ENCODE assay signal across 26 mouse cellular contexts in genomic region chr10:95689833-95690232, GRCm38 (mm10). TPM values are rescaled to one million over a fixed set of nuclear protein-coding genes. Genes with fewer than 3 reads are reported as not detected.
DNase-seq lines count a peak whose midpoint lies in the region; ATAC-seq and TF ChIP-seq lines count a peak whose summit lies in the region.
"Had no signal": no experiment of that assay in that cellular context is flagged by ENCODE, and none has a peak within 500 bp of the region (broad histone marks: within the 10 kb centered on the region; RNA-seq: fewer than 3 reads in every experiment).

No protein-coding gene starts in this region.

- no peak for TF ChIP-seq EP300 in CH12.LX (IDR thresholded peaks at IDR 0.05; ENCODE audit: low read length)

- H3K27ac ChIP-seq in intestine, embryonic 15.5 days: no peak overlapping the region
- H3K27ac ChIP-seq in intestine, embryonic 16.5 days (ENCODE audit: low read length): no peak overlapping the region
- no peak overlapping the region for H3K27ac ChIP-seq in CH12.LX (ENCODE audit: insufficient read depth, low read depth)
- H3K27ac ChIP-seq: embryonic facial prominence, embryonic 10.5 days; forebrain, embryonic 13.5 days; heart, embryonic 15.5 days; hindbrain, embryonic 10.5 days; midbrain, embryonic 12.5 days; neural tube, embryonic 13.5 days had no signal

- TF ChIP-seq CTCF in CH12.LX (conservative IDR thresholded peaks at IDR 0.05 in 1 of 2, IDR thresholded peaks at IDR 0.05 in 1 of 2; ENCODE audit: low read depth in 2 of 2, low read length in 2 of 2): no peak

- peak; percentile 67; the same call in 1 of the 2 replicates for ATAC-seq in intestine, embryonic 15.5 days
- no peak for ATAC-seq in intestine, embryonic 16.5 days
- peak; percentile 50 for ATAC-seq in granulocyte monocyte progenitor cell, adult 5-6 weeks (replicated peaks; ENCODE audit: poor library complexity, severe bottlenecking)
- ATAC-seq in megakaryocyte progenitor cell, adult 5-6 weeks (replicated peaks; ENCODE audit: poor library complexity): peak; percentile 58; the same call in 1 of the 2 replicates
- ATAC-seq in activated CD4-positive, CD25-positive, alpha-beta regulatory T cell, adult 4 months: no peak
- ATAC-seq: forebrain, embryonic 13.5 days; Patski had no signal

- H3K9ac ChIP-seq in intestine, embryonic 15.5 days: no peak overlapping the region
- H3K9ac ChIP-seq in intestine, embryonic 16.5 days (ENCODE audit: low read depth, low read length): no peak overlapping the region
- H3K9ac ChIP-seq in CH12.LX (ENCODE audit: insufficient read depth, low read depth): no peak overlapping the region
- H3K9ac ChIP-seq: forebrain, embryonic 13.5 days; heart, embryonic 15.5 days; midbrain, embryonic 12.5 days; neural tube, embryonic 13.5 days had no signal

- dilution Hi-C loops in CH12.LX (cut with MboI; ENCODE audit: extremely low pct_ligation_motif_present, extremely low pct_unique_long_range_greater_than_20kb, low sequenced_read_pairs): no loop called here

- peak; percentile 30 for DNase-seq in CH12.LX (ENCODE audit: extremely low read depth)
- DNase-seq in left cerebral cortex, postnatal 4 days: no peak
- no peak for DNase-seq in left cerebral cortex, postnatal 10 days (ENCODE audit: extremely low spot score in 1 of 2, low spot score in 2 of 2)
- DNase-seq: cerebellum, adult 11-12 months; kidney, postnatal 4 days; lung, postnatal 36 days; right cerebral cortex, postnatal 25 days; thymus, postnatal 25 days had no signal

- no peaks in the 10 kb centered on the region for H3K79me2 ChIP-seq in CH12.LX (replicated peaks; ENCODE audit: control insufficient read depth, extremely low read depth, insufficient read depth, poor library complexity, severe bottlenecking)

- H3K4me2 ChIP-seq in intestine, embryonic 15.5 days (replicated peaks): no peak overlapping the region
- no peak overlapping the region for H3K4me2 ChIP-seq in intestine, embryonic 16.5 days (ENCODE audit: low read depth, low read length)
- H3K4me2 ChIP-seq in CH12.LX (ENCODE audit: insufficient read depth, low read depth, poor library complexity, severe bottlenecking): no peak overlapping the region
- H3K4me2 ChIP-seq: forebrain, embryonic 13.5 days; heart, embryonic 15.5 days; midbrain, embryonic 12.5 days; neural tube, embryonic 13.5 days had no signal

- H3K36me3 ChIP-seq in intestine, embryonic 15.5 days: no peaks in the 10 kb centered on the region
- H3K36me3 ChIP-seq in intestine, embryonic 16.5 days (ENCODE audit: control insufficient read depth, insufficient read depth, low read length): no peaks in the 10 kb centered on the region
- H3K36me3 ChIP-seq in CH12.LX (replicated peaks in 1 of 2; ENCODE audit: control insufficient read depth in 1 of 2, insufficient read depth in 1 of 2, low read length in 1 of 2): peaks cover 0 to 4% of the 10 kb centered on the region in 2 experiments
- H3K36me3 ChIP-seq: embryonic facial prominence, embryonic 10.5 days; heart, embryonic 15.5 days; hindbrain, embryonic 10.5 days; midbrain, embryonic 12.5 days; neural tube, embryonic 13.5 days had no signal

- TF ChIP-seq POLR2A in CH12.LX (IDR thresholded peaks at IDR 0.05; ENCODE audit: low read depth, low read length): no peak

- 88% methylated on average over 1 of the region's 1 CpGs for WGBS in intestine, embryonic 15.5 days
- WGBS in intestine, embryonic 16.5 days: 75% methylated on average over 1 of the region's 1 CpGs

- no peaks in the 10 kb centered on the region for H3K9me3 ChIP-seq in intestine, embryonic 15.5 days
- no peaks in the 10 kb centered on the region for H3K9me3 ChIP-seq in intestine, embryonic 16.5 days (ENCODE audit: control insufficient read depth, low read length)
- no peaks in the 10 kb centered on the region for H3K9me3 ChIP-seq in CH12.LX (replicated peaks; ENCODE audit: low read length)
- H3K9me3 ChIP-seq: embryonic facial prominence, embryonic 10.5 days; forebrain, embryonic 13.5 days; heart, embryonic 15.5 days; hindbrain, embryonic 10.5 days; midbrain, embryonic 12.5 days; neural tube, embryonic 13.5 days had no signal

- H3K4me1 ChIP-seq in intestine, embryonic 15.5 days (replicated peaks): no peaks in the 10 kb centered on the region
- H3K4me1 ChIP-seq in intestine, embryonic 16.5 days (ENCODE audit: control insufficient read depth, insufficient read depth, low read length): no peaks in the 10 kb centered on the region
- H3K4me1 ChIP-seq in CH12.LX (ENCODE audit: control insufficient read depth in 1 of 2, insufficient read depth in 2 of 2): peaks cover 0 to 3% of the 10 kb centered on the region in 2 experiments; a peak in 1 of 4 replicates

- no peak for TF ChIP-seq RAD21 in CH12.LX (IDR thresholded peaks at IDR 0.05; ENCODE audit: low read depth, low read length)

- in situ Hi-C loops in CH12.LX (cut with MboI; ENCODE audit: low pct_ligation_motif_present, low pct_unique_long_range_greater_than_20kb, low sequenced_read_pairs): no loop called here

- intact Hi-C loops in left cerebral cortex, postnatal 4 days (cut with DNase I): no loop called here
- intact Hi-C loops in left cerebral cortex, postnatal 10 days (cut with DNase I): no loop called here

- H3K27me3 ChIP-seq in intestine, embryonic 15.5 days (replicated peaks): no peaks in the 10 kb centered on the region
- no peaks in the 10 kb centered on the region for H3K27me3 ChIP-seq in intestine, embryonic 16.5 days (replicated peaks; ENCODE audit: control insufficient read depth, insufficient read depth, low read length)
- no peaks in the 10 kb centered on the region for H3K27me3 ChIP-seq in CH12.LX (replicated peaks)
- H3K27me3 ChIP-seq: forebrain, embryonic 13.5 days; heart, embryonic 15.5 days; midbrain, embryonic 12.5 days; neural tube, embryonic 13.5 days; Patski had no signal

- no peak overlapping the region for H3K4me3 ChIP-seq in intestine, embryonic 15.5 days (replicated peaks)
- no peak overlapping the region for H3K4me3 ChIP-seq in intestine, embryonic 16.5 days (ENCODE audit: low read length)
- no peak overlapping the region for H3K4me3 ChIP-seq in CH12.LX (replicated peaks in 1 of 3; ENCODE audit: low read depth in 2 of 3, low read length in 2 of 3, poor library complexity in 1 of 3)
- H3K4me3 ChIP-seq: embryonic facial prominence, embryonic 10.5 days; forebrain, embryonic 13.5 days; heart, embryonic 15.5 days; hindbrain, embryonic 10.5 days; midbrain, embryonic 12.5 days; neural tube, embryonic 13.5 days had no signal

TF ChIP-seq in CH12.LX, 34 proteins besides CTCF, POLR2A, EP300 and RAD21:
- TF ChIP-seq NRF1 (IDR thresholded peaks at IDR 0.05; ENCODE audit: low read depth, low read length) (no peak), KAT2A (IDR thresholded peaks at IDR 0.05; ENCODE audit: insufficient replicate concordance, low read length) (no peak), USF2 (conservative IDR thresholded peaks at IDR 0.05; ENCODE audit: low read depth, low read length) (no peak), NELFE (IDR thresholded peaks at IDR 0.05; ENCODE audit: low read depth, low read length) (no peak), TBP (conservative IDR thresholded peaks at IDR 0.05; ENCODE audit: low read depth, low read length) (no peak)

RNA-seq across cellular contexts. Expression of gene Anapc15-ps, which starts 16.6 kb away (rescaled TPM):
- polyA plus RNA-seq in intestine, embryonic 15.5 days (2015; fragmentation: Nextera tagmentation; extraction: Ambion mirVana): not detected in 2 replicates
- not detected in 2 replicates for polyA plus RNA-seq in intestine, embryonic 16.5 days (2015; fragmentation: Nextera tagmentation; extraction: Ambion mirVana)
- 0.63 TPM in 1 of 2 replicates, not detected in the other for total RNA-seq in CH12.LX (2012; rRNA removed)
- total RNA-seq in CH12.LX (2014; rRNA removed): 2.8 and 5.3 TPM in 2 replicates
- polyA plus RNA-seq in CH12.LX (2012; ENCODE audit: insufficient read length, low read depth): 1.1 TPM in 1 of 2 replicates, not detected in the other
- not detected in 2 replicates for total RNA-seq in granulocyte monocyte progenitor cell, adult 5-6 weeks (2014; fragmentation: Nextera tagmentation)
- 1.6 and 3.6 TPM in 2 replicates for total RNA-seq in granulocyte monocyte progenitor cell, adult 5-6 weeks (2017)
- 0.46 TPM in 1 of 2 replicates, not detected in the other for total RNA-seq in megakaryocyte progenitor cell, adult 5-6 weeks (2015)
- 0.75 and 1.7 TPM in 2 replicates for total RNA-seq in megakaryocyte progenitor cell, adult 5-6 weeks (2017)
- polyA plus RNA-seq in activated CD4-positive, CD25-positive, alpha-beta regulatory T cell, adult 4 months (2017; shearing (Covaris generic)): not detected
- total RNA-seq in left cerebral cortex, postnatal 4 days (2021): not detected
- total RNA-seq in left cerebral cortex, postnatal 10 days (2021): not detected
- total RNA-seq: adrenal gland, adult 18-20 months; layer of hippocampus, postnatal 25 days; left cerebral cortex, postnatal 36 days had no signal
- polyA plus RNA-seq: embryonic facial prominence, embryonic 10.5 days; forebrain, embryonic 13.5 days; gonadal fat pad, adult 2 months; heart, embryonic 15.5 days; hindbrain, embryonic 10.5 days; liver, embryonic 16.5 days; midbrain, embryonic 12.5 days; neural tube, embryonic 13.5 days; testis, adult 2 months had no signal

Comparison
In these comparisons a context has a peak if more than half of its experiments do, and no peak if none do; other contexts are left out.
1. ATAC-seq: peak in intestine, embryonic 15.5 days (single experiment), granulocyte monocyte progenitor cell, adult 5-6 weeks (single experiment) and megakaryocyte progenitor cell, adult 5-6 weeks (single experiment); none in intestine, embryonic 16.5 days (single experiment) and activated CD4-positive, CD25-positive, alpha-beta regulatory T cell, adult 4 months (single experiment).